Mouse (Mus musculus) liver, adult 2 months (tissue): ENCODE data around the gene Tenm3. TPM values are rescaled to one million over a fixed set of nuclear protein-coding genes. Genes with fewer than 3 reads are reported as not detected.

Source experiments
- DNase-seq: peaks from one replicate; pipeline ENCODE4 v3.0.0-alpha.2; 2011; ENCODE audit warnings: low read depth, low spot score; ENCODE audit errors: extremely low read depth
- H3K27ac ChIP-seq: fragments of 200-500 bp; replicated peaks from 2 replicates; pipeline ENCODE4 v1.5.1; 2012; ENCODE audit warnings: low read depth, mild to moderate bottlenecking, control low read depth, inconsistent platforms, low read length; ENCODE audit not compliant: insufficient read depth
- H3K27me3 ChIP-seq: fragments of 200-500 bp; 2 replicates; pipeline ENCODE4 v1.6.1; 2012; ENCODE audit warnings: mild to moderate bottlenecking, moderate library complexity, low read length, inconsistent platforms; ENCODE audit not compliant: control insufficient read depth, insufficient read depth
- H3K36me3 ChIP-seq: fragments of 200-500 bp; 2 replicates; pipeline ENCODE4 v1.6.1; 2012; ENCODE audit warnings: low read length, inconsistent platforms; ENCODE audit not compliant: control insufficient read depth, insufficient read depth
- H3K4me1 ChIP-seq: fragments of 200-500 bp; 2 replicates; pipeline ENCODE4 v1.6.1; 2011; ENCODE audit warnings: low read length; ENCODE audit not compliant: control insufficient read depth, insufficient read depth
- H3K4me3 ChIP-seq: fragments of 200-500 bp; 2 replicates; pipeline ENCODE4 v1.5.1; 2011; ENCODE audit warnings: low read depth, mild to moderate bottlenecking, control low read depth, low read length, moderate library complexity; ENCODE audit not compliant: insufficient read depth
- H3K79me2 ChIP-seq: fragments of 200-500 bp; 2 replicates; pipeline ENCODE4 v1.6.1; 2012; ENCODE audit warnings: inconsistent platforms, mild to moderate bottlenecking, low read length, moderate library complexity; ENCODE audit not compliant: control insufficient read depth, insufficient read depth
- H3K9ac ChIP-seq: fragments of 200-500 bp; 2 replicates; pipeline ENCODE4 v1.6.1; 2012; ENCODE audit warnings: low read depth, mild to moderate bottlenecking, control low read depth, inconsistent platforms, low read length
- CTCF ChIP-seq: fragments of 200-500 bp; IDR thresholded peaks from 2 replicates; pipeline ENCODE4 v1.5.1; 2011; ENCODE audit warnings: low read depth, low read length, control low read depth
- POLR2A ChIP-seq: fragments of 200-500 bp; IDR thresholded peaks from 2 replicates; pipeline ENCODE4 v1.6.1; 2011; ENCODE audit warnings: low read length, control low read depth; ENCODE audit not compliant: insufficient read depth; ENCODE audit errors: extremely low read depth
- WGBS: fragments of 180-500 bp; shearing (Covaris S2); methylation state at CpG from one replicate; pipeline ENCODE4 v1.1.7; 2018; 5-methylcytosine and 5-hydroxymethylcytosine counted together
- polyA plus RNA-seq: library from polyadenylated mRNA; depleted of rRNA; stranded (reverse); fragments of >200 nt; gene quantifications from 2 replicates; pipeline ENCODE4 v1.2.3, GENCODE M21; 2012
- total RNA-seq: library from RNA; depleted of rRNA; stranded (reverse); fragments of >200 nt; gene quantifications from 2 replicates; pipeline ENCODE4 v1.2.3, GENCODE M21; 2014

Gene Tenm3
- total and polyA plus RNA-seq, 2 experiments = 5.3 to 12.5 TPM

- Histone ChIP-seq H3K27ac (no peak overlapping the region), H3K36me3 (no peaks in the 10 kb centered on the region), H3K9ac (peak overlapping the region; percentile 47), H3K4me3 (peak overlapping the region; percentile 68), H3K4me1 (peaks cover 3% of the 10 kb centered on the region; the same call in 1 of the 2 replicates), H3K79me2 (no peaks in the 10 kb centered on the region), H3K27me3 (peaks cover 4% of the 10 kb centered on the region; the same call in 1 of the 2 replicates)
- no peak for DNase-seq
- TF ChIP-seq CTCF = no peak
- no peak for TF ChIP-seq POLR2A
- WGBS = 2% methylated on average over 11 of the region's 11 CpGs
Measured at GRCm38 (mm10) chr8:48842516-48842990, 1.2 kb downstream of the Tenm3 start.

GRCm38 (mm10) chr8:48842035-48842434 is 1.7 kb downstream of the Tenm3 start:
- H3K27ac ChIP-seq = no peak overlapping the region
- no peaks in the 10 kb centered on the region for H3K79me2 ChIP-seq
- H3K27me3 ChIP-seq = peaks cover 4% of the 10 kb centered on the region; the same call in 1 of the 2 replicates
- H3K4me1 ChIP-seq = peaks cover 3% of the 10 kb centered on the region; the same call in 1 of the 2 replicates
- no peaks in the 10 kb centered on the region for H3K36me3 ChIP-seq
- no peak for TF ChIP-seq CTCF
- no peak for TF ChIP-seq POLR2A
- 13% methylated on average over 4 of the region's 4 CpGs for WGBS
- DNase-seq = no peak
- no peak overlapping the region for H3K4me3 ChIP-seq
- no peak overlapping the region for H3K9ac ChIP-seq

- TF ChIP-seq CTCF (no peak), POLR2A (no peak)
- Histone ChIP-seq H3K79me2 (no peaks in the 10 kb centered on the region), H3K36me3 (no peaks in the 10 kb centered on the region), H3K27ac (no peak overlapping the region), H3K27me3 (no peaks in the 10 kb centered on the region), H3K4me3 (no peak overlapping the region), H3K9ac (no peak overlapping the region), H3K4me1 (no peaks in the 10 kb centered on the region)
- no peak for DNase-seq
- 90% methylated on average over 2 of the region's 2 CpGs for WGBS
Measured at GRCm38 (mm10) chr8:48835745-48836144, 8.0 kb downstream of the Tenm3 start.

GRCm38 (mm10) chr8:48827454-48827853 is 16.3 kb downstream of the Tenm3 start:
- 64% methylated on average over 9 of the region's 9 CpGs for WGBS
- Histone ChIP-seq H3K4me1 (no peaks in the 10 kb centered on the region), H3K79me2 (no peaks in the 10 kb centered on the region), H3K27ac (no peak overlapping the region), H3K9ac (no peak overlapping the region), H3K36me3 (no peaks in the 10 kb centered on the region), H3K27me3 (no peaks in the 10 kb centered on the region), H3K4me3 (no peak overlapping the region)
- peak; percentile 21 for DNase-seq
- no peak for TF ChIP-seq POLR2A
- TF ChIP-seq CTCF = no peak

GRCm38 (mm10) chr8:48825666-48826065 is 18.1 kb downstream of the Tenm3 start:
- no peaks in the 10 kb centered on the region for H3K4me1 ChIP-seq
- no peak overlapping the region for H3K27ac ChIP-seq
- H3K9ac ChIP-seq = no peak overlapping the region
- no peaks in the 10 kb centered on the region for H3K27me3 ChIP-seq
- TF ChIP-seq POLR2A (no peak), CTCF (no peak)
- no peak overlapping the region for H3K4me3 ChIP-seq
- H3K79me2 ChIP-seq = no peaks in the 10 kb centered on the region
- 96% methylated on average over 7 of the region's 7 CpGs for WGBS
- no peak for DNase-seq
- no peaks in the 10 kb centered on the region for H3K36me3 ChIP-seq

- Histone ChIP-seq H3K79me2 (no peaks in the 10 kb centered on the region), H3K9ac (no peak overlapping the region), H3K4me3 (no peak overlapping the region), H3K36me3 (no peaks in the 10 kb centered on the region), H3K27ac (no peak overlapping the region), H3K4me1 (no peaks in the 10 kb centered on the region), H3K27me3 (no peaks in the 10 kb centered on the region)
- no peak for DNase-seq
- 83% methylated on average over 4 of the region's 4 CpGs for WGBS
- TF ChIP-seq CTCF (no peak), POLR2A (no peak)
Measured at GRCm38 (mm10) chr8:48822291-48822690, 21.5 kb downstream of the Tenm3 start.
